Mouse (Mus musculus): ENCODE data around the gene Cebpb. TPM values are rescaled to one million over a fixed set of nuclear protein-coding genes. Genes with fewer than 3 reads are reported as not detected.
"Not testable (repeated sequence)": the region's sequence is repeated elsewhere in the genome, so short reads cannot be mapped to it uniquely, and the experiment has no call there.

Cebpb gene
- 3.4 and 3.6 TPM in 2 replicates for polyA plus RNA-seq (2016; fragmentation: Nextera tagmentation; extraction: Ambion mirVana)

DNA sequence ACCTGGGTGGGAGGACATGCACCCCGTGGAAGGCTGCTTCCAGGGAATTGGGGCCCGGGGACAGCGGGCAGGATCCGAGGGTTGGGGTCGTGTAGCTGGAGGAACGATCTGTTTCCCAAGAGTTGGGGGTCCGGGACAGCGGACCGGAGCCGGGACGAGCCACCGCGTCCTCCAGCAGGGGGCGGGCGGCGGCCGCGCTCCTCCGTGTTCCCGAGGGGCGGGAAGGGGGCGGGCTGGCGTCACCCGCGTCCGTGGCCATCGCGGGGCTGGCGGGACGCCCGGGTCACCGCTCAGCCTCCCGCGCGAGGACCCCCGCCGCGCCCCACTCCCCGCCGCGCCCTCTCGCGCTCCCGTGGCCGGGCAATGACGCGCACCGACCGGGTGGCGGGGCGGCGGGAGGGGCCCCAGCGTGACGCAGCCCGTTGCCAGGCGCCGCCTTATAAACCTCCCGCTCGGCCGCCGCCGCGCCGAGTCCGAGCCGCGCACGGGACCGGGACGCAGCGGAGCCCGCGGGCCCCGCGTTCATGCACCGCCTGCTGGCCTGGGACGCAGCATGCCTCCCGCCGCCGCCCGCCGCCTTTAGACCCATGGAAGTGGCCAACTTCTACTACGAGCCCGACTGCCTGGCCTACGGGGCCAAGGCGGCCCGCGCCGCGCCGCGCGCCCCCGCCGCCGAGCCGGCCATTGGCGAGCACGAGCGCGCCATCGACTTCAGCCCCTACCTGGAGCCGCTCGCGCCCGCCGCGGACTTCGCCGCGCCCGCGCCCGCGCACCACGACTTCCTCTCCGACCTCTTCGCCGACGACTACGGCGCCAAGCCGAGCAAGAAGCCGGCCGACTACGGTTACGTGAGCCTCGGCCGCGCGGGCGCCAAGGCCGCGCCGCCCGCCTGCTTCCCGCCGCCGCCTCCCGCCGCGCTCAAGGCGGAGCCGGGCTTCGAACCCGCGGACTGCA lies at the start of gene Cebpb:
Gene Cebpb, plus strand, starts transcription at position 418 of the 954 bp plus-strand sequence.
- peaks cover 67% of the 10 kb centered on the region for H3K27me3 ChIP-seq (replicated peaks)
- under 1% methylated on average over 139 of the region's 147 CpGs for WGBS
- H3K27ac ChIP-seq = no peak within 1 kb of the TSS

DNA sequence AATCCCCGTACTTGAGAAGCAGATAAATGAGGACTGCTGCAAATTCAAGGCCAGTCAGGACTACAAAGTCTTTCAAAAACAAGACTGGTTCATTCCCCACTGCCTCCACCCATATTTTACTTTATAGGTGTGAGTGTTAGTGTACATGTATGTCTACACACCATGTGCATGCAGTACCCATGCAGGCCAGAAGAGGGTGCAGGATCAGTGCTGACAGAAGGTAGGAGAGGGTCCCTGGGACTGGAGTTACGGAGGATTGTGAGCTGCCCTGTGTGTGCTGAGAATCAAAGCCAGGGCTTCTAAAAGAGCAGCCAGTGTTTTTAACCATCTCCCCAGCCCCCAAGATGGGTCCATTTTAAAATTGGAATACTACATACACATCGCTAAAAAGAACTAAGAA lies 48.4 kb upstream of the Cebpb start:
- no peak for ATAC-seq (ENCODE audit: low FRiP score, low read depth)
- no peaks in the 10 kb centered on the region for H3K27me3 ChIP-seq (replicated peaks)
- no peak overlapping the region for H3K4me3 ChIP-seq
- H3K36me3 ChIP-seq = peaks cover 19% of the 10 kb centered on the region
- whole genome bisulfite sequencing = 79% methylated on average over 3 of the region's 3 CpGs
- H3K4me1 ChIP-seq = no peaks in the 10 kb centered on the region
- no peak overlapping the region for H3K27ac ChIP-seq
- no peak overlapping the region for H3K4me2 ChIP-seq (replicated peaks)
- no peaks in the 10 kb centered on the region for H3K9me3 ChIP-seq
- H3K9ac ChIP-seq = no peak overlapping the region

More for the DNA sequence above, at the start of gene Cebpb:
- Histone ChIP-seq H3K4me2 (replicated peaks) (peak within 1 kb of the TSS; percentile 93), H3K4me1 (peaks cover 11% of the 10 kb centered on the region; the same call in 1 of the 2 replicates), H3K36me3 (no peaks in the 10 kb centered on the region), H3K9ac (peak within 1 kb of the TSS; percentile 57), H3K4me3 (peak within 1 kb of the TSS; percentile 58), H3K9me3 (no peaks in the 10 kb centered on the region)
- peak; percentile 19 for ATAC-seq (ENCODE audit: low FRiP score, low read depth)

DNA sequence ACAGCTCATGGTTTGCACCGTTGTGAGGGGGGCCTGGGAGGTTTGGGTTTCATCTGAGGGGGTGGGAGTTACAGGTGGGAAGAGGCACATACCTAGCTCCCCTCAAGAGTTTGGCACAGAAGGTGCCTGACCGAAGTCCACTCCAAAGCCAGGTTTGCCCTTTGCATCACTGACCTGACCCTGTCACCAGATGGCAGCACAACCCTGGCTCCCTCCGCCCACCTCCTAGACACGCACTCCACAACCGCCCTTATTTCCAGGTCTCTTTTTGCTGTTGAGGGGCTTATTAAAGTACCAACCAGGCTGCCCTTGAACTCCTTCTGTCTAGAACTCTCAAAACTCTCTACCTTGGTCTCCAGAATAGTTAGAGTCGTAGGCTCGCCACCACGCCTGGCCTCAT lies 47.4 kb upstream of the Cebpb start:
- no peak for ATAC-seq (ENCODE audit: low FRiP score, low read depth)
- H3K9me3 ChIP-seq = no peaks in the 10 kb centered on the region
- no peak overlapping the region for H3K27ac ChIP-seq
- H3K4me1 ChIP-seq = no peaks in the 10 kb centered on the region
- 62% methylated on average over 8 of the region's 8 CpGs for WGBS
- H3K9ac ChIP-seq = no peak overlapping the region
- H3K4me3 ChIP-seq = no peak overlapping the region
- no peaks in the 10 kb centered on the region for H3K27me3 ChIP-seq (replicated peaks)
- H3K36me3 ChIP-seq = peaks cover 27% of the 10 kb centered on the region
- no peak overlapping the region for H3K4me2 ChIP-seq (replicated peaks)

DNA sequence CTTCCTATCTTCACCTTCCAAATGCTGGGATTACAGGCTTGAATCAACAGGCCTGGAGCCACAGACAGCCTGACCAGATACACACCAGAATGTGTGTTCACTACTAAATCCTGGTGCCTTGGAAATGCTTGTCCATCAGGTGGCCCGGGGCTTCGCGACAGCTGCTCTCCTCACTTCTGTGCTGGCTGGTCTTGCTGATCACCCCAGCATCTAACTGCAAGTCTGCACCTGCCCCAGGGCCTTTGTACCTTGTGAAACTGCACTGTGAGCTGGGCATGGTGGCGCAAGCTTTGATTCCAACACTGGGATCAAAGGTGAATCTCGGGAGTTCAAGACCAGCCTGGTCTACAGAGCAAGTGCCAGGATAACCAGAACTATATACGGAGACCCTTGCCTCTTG lies 46.6 kb upstream of the Cebpb start:
- H3K4me2 ChIP-seq (replicated peaks) = no peak overlapping the region
- no peak for ATAC-seq (ENCODE audit: low FRiP score, low read depth)
- 93% methylated on average over 6 of the region's 6 CpGs for WGBS
- H3K9me3 ChIP-seq = no peaks in the 10 kb centered on the region
- H3K36me3 ChIP-seq = peaks cover 27% of the 10 kb centered on the region
- H3K27ac ChIP-seq = no peak overlapping the region
- no peak overlapping the region for H3K4me3 ChIP-seq
- no peak overlapping the region for H3K9ac ChIP-seq
- no peaks in the 10 kb centered on the region for H3K4me1 ChIP-seq
- no peaks in the 10 kb centered on the region for H3K27me3 ChIP-seq (replicated peaks)

DNA sequence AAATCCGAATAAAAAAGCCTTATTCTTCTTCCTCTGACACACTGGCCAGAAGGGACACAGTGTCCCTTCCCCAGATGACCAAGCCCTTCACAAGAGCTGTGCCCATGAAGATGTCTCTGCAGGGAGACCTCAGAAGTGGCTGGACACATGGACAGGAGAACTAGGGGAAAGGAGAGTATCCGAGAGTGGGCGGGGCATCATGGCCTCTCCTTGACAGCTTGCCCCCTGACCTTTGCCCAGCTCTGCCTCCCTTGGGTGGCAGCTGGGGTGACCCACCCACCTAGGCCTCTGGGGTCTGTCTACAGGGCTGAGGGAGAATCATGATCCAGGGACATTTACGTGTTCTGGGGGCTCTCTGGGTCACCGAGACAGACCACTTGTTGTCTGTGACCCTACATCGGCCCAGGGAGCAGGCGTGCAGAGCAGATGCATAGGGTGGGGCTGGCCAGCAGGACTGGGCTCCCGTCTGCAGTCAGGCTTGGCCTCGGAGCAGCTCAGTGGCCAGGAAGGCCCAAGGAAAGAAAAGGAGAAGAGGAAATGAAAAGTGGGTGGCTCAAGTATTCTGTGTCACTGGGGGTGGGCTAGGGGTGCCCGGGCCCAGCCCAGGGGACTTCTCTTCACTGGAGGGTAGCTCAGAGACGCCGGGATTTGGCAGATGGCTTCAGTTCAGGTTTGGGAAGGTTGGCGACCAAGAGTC lies 45.2 kb upstream of the Cebpb start:
- not testable (repeated sequence) for H3K4me2 ChIP-seq (replicated peaks); H3K9me3 ChIP-seq; H3K27me3 ChIP-seq (replicated peaks); ATAC-seq (ENCODE audit: low FRiP score, low read depth); H3K27ac ChIP-seq; H3K9ac ChIP-seq; H3K4me3 ChIP-seq; H3K4me1 ChIP-seq
- H3K36me3 ChIP-seq = peaks cover 27% of the 10 kb centered on the region
- 88% methylated on average over 13 of the region's 13 CpGs for whole genome bisulfite sequencing

DNA sequence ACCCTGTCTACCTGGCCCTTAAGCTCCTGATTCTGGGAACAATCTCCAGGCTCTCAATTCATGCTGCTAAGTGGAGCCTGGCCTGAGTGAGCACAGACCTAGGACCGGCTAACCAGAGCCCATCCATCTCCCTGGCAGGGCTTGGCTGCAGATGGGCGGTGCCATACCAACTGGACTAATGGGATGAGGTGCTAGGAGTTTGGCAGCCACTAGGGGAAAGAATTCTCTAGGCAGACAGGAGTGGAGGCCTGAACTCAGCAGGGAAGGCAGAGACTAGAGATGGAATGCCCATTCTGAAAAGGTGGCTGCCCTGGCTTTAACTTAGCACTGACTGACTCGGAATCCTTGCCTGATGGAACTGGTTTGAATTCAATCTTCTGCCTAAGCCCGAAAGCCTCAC lies 42.3 kb upstream of the Cebpb start:
- 77% methylated on average over 4 of the region's 4 CpGs for WGBS
- H3K9ac ChIP-seq = no peak overlapping the region
- H3K9me3 ChIP-seq = no peaks in the 10 kb centered on the region
- H3K4me2 ChIP-seq (replicated peaks) = no peak overlapping the region
- H3K4me3 ChIP-seq = no peak overlapping the region
- no peak for ATAC-seq (ENCODE audit: low FRiP score, low read depth)
- H3K27ac ChIP-seq = no peak overlapping the region
- H3K4me1 ChIP-seq = no peaks in the 10 kb centered on the region
- peaks cover 33% of the 10 kb centered on the region for H3K36me3 ChIP-seq
- no peaks in the 10 kb centered on the region for H3K27me3 ChIP-seq (replicated peaks)

DNA sequence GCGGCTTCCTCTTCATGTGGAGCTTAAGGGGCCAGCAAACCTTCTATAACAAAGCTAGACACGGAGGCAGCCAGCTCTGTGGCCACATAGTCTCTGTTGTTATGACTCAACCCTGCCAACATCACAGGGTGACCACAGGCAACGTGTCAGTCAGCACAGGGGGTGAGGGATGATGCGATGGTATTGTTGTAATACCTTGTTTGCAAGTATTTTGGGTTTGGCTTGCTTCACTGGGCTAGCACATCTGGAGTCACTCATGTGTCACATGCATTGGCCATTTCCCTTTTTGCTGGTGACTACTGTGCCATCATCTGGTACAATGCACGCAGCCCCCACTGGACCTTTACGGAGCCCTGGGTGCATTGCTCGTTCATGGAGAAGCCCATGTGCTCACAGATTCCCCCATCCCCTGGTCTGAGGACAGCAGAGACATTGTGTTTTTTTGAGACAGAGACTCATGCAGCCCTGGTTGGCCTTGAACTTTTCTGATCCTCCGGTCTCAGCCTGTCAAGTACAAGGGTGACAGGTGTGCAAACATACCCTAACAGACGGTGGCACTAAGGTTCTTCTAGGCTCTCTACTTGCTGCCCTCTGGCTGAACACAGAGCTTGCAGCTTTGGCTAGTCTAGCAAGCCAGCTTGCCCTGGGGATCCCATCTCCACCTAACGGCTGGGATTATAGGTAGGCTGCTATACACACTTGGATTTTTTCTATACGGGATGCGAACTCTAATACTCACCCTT lies 39.3 kb upstream of the Cebpb start:
- WGBS = 92% methylated on average over 12 of the region's 12 CpGs
- no peaks in the 10 kb centered on the region for H3K4me1 ChIP-seq

DNA sequence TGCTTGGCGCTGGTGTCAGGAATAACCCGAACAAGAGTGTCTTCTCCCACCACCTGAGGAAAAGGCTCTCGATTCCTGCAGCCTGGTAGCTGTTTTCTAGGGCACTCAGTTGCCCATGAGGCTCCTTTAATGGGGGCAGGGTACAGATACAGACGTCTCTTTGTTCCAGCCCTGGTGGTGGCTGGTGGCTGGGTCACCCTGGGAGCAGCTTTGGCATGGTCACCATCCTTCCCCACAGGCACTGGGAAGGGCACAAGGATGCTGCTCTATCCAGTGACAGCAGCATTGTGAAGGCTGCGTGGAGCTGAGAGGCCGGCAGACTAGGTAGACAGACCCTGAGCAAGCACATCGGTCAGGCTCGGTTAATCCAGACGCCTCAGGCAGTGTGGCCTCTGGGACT lies 37.1 kb upstream of the Cebpb start:
- Histone ChIP-seq H3K9ac (0 out of 2 replicates have a peak overlapping the region, but pooled peaks have one; percentile 5), H3K27me3 (replicated peaks) (no peaks in the 10 kb centered on the region), H3K4me1 (no peaks in the 10 kb centered on the region), H3K4me3 (no peak overlapping the region), H3K4me2 (replicated peaks) (no peak overlapping the region), H3K36me3 (peaks cover 37% of the 10 kb centered on the region), H3K9me3 (no peaks in the 10 kb centered on the region), H3K27ac (no peak overlapping the region)
- no peak for ATAC-seq (ENCODE audit: low FRiP score, low read depth)
- WGBS = 88% methylated on average over 9 of the region's 9 CpGs

More for the DNA sequence above, 39.3 kb upstream of the Cebpb start:
- Histone ChIP-seq H3K36me3 (peaks cover 46% of the 10 kb centered on the region), H3K4me2 (replicated peaks) (no peak overlapping the region), H3K27ac (no peak overlapping the region), H3K27me3 (replicated peaks) (no peaks in the 10 kb centered on the region), H3K9ac (no peak overlapping the region), H3K9me3 (no peaks in the 10 kb centered on the region), H3K4me3 (no peak overlapping the region)
- no peak for ATAC-seq (ENCODE audit: low FRiP score, low read depth)

DNA sequence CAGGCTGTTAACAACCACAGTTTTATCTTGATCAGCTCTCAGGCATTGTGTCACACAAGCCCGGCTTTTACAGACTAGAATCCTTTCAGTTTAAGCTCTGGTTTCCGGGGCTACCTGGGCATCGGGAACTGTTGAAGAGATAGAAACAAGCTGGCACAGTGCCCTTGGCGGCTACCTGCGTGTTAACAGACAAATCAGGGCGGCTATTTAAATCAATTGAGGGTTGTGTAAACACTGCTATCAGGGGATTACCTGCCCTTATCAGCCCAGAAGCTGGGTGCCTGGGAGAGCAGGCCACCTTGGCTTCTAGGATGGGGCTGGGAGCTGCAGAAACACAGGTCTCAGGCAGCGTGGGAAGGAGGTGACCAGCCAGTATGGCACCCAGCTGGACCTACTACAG lies 36.0 kb upstream of the Cebpb start:
- Histone ChIP-seq H3K4me1 (no peaks in the 10 kb centered on the region), H3K9me3 (no peaks in the 10 kb centered on the region), H3K27me3 (replicated peaks) (no peaks in the 10 kb centered on the region), H3K9ac (no peak overlapping the region), H3K4me2 (replicated peaks) (no peak overlapping the region), H3K4me3 (no peak overlapping the region), H3K27ac (no peak overlapping the region), H3K36me3 (peaks cover 37% of the 10 kb centered on the region)
- no peak for ATAC-seq (ENCODE audit: low FRiP score, low read depth)
- 93% methylated on average over 7 of the region's 7 CpGs for whole genome bisulfite sequencing

DNA sequence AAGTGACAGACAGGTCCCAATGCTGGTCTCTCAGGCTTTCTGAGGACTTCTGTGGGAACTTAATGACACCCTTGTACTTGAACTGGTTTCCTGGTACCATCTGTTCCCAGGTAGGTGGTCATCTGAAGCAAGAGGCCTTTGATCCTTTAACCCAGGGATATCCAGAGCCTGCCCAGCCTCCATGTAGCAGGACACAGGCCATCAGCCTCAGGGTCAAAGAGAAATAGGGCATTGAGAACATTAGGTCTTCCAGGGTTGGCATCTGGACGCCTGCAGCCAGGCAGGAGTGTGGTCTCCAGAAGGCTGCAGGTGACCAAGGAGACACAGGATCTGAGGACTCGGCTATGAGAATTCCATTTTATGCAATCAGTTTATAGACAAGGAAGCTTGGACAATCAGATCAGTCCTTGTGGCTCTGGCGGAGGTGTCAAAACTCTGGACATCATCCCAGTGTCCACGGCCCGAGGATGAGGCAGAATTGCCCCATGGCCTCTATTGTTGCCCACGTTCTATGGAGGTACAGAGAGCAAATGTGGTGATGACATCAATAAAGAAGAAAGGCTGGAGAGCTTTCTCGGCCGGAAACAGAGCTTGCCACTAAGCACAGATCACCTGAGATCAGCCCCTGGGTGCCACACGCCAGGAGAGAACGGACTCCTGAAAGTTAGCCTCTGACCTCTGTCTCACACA lies 33.7 kb upstream of the Cebpb start:
- no peaks in the 10 kb centered on the region for H3K27me3 ChIP-seq (replicated peaks)
- peaks cover 34% of the 10 kb centered on the region for H3K36me3 ChIP-seq
- H3K4me2 ChIP-seq (replicated peaks) = no peak overlapping the region
- no peak for ATAC-seq (ENCODE audit: low FRiP score, low read depth)
- no peak overlapping the region for H3K27ac ChIP-seq
- H3K9ac ChIP-seq = no peak overlapping the region
- no peaks in the 10 kb centered on the region for H3K9me3 ChIP-seq
- WGBS = 92% methylated on average over 10 of the region's 10 CpGs
- no peak overlapping the region for H3K4me3 ChIP-seq
- peaks cover 17% of the 10 kb centered on the region for H3K4me1 ChIP-seq

DNA sequence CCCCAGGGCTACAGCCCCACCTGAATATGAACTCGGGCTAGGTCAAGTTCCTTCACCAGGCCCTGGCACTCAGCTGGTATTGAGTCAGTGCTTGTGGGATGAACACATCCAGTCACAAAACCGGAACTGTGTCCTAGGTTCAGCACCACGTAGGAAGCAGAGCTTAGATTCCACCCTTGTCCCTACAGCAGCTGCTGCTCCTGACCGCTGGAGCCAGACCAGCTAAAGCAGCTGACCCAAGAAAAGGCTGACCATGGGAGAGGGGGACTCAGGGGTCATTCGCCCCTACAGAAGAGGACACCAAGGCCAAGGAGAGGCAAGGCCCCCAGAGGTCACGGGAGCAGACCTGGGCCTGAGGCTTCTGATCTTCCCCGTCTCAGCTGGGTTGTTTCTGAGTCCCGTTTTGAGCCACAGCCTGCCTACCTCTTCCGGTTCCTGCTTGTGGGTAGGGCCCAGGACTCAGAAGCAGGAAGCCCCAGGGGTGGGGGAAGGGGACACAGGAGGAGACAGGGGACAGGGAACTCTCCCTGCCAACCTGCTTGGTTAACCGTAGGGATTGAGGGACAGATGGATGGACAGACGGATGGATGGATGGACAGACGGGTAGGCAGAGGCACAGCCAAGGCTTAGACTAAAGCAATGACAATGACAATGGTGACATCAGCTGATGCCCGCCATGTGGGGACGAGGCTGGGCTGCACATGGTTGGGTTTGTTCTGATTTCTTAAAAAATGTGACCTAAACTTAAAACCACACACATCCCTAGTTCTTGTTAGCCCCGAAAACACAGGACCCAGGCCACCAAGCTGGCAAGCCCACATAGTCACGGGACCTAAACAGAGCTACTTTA lies 31.9 kb upstream of the Cebpb start:
- Histone ChIP-seq H3K27me3 (replicated peaks) (no peaks in the 10 kb centered on the region), H3K4me1 (peaks cover 28% of the 10 kb centered on the region), H3K4me3 (no peak overlapping the region), H3K36me3 (peaks cover 26% of the 10 kb centered on the region), H3K9me3 (no peaks in the 10 kb centered on the region), H3K4me2 (replicated peaks) (no peak overlapping the region), H3K27ac (no peak overlapping the region), H3K9ac (peak overlapping the region; percentile 21; the same call in 1 of the 2 replicates)
- ATAC-seq (ENCODE audit: low FRiP score, low read depth) = no peak
- WGBS = 90% methylated on average over 16 of the region's 16 CpGs
